Mouse (Mus musculus) kidney, adult 18-20 months (tissue): ENCODE results near the gene Gm13083.
"Not testable (repeated sequence)": the region's sequence is repeated elsewhere in the genome, so short reads cannot be mapped to it uniquely, and the experiment has no call there.

Experiments
- DNase-seq: peaks from one replicate; pipeline ENCODE4 v3.0.0; 2021

Gm13083 gene

GRCm38 (mm10) chr4:143614703-143615102, at the start of gene Gm13083:
TSS of gene Gm13083 (plus strand) at chr4:143615003.
- DNase-seq: not testable (repeated sequence)

DNA sequence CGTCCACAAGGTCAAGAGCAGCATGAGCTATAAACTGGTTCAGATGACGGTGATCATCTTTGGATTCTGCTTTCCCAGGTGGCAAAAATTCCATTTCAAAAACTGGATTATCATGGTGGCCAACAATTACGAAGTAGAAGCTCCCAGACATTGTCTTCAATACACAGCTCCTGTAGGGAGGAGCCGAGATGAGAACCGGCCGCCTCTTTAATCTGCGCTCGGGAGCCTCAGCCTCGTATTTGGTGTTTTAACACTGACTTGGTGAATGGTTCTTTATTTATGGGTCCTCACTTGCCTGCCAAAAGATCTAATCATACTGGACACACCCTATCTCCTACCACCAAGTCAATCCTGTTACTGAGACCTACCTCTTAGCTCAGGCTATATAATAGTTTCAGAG, 2.9 kb upstream of the Gm13083 start:
- not testable (repeated sequence) for DNase-seq

GRCm38 (mm10) chr4:143618101-143618500, 3.3 kb downstream of the Gm13083 start:
- not testable (repeated sequence) for DNase-seq

- DNase-seq: not testable (repeated sequence)
Observed at GRCm38 (mm10) chr4:143657146-143657545, 42.3 kb downstream of the Gm13083 start, which contains the start of gene Gm13088. TSS of gene Gm13088 (minus strand) at chr4:143657246.
